Mouse (Mus musculus) lung, postnatal 0 days (tissue): ENCODE measurements at regions not wholly inside any gene's neighbourhood (a gene's known extent, or its start where the extent isn't known, plus 50 kb on each side); places are given as distances from the start of the nearest gene placed in this dataset.

ENCODE experiments used
- CTCF ChIP-seq: IDR thresholded peaks from 2 replicates; pipeline ENCODE4 v1.5.1; 2016; ENCODE audit warnings: antibody characterized with exemption, mild to moderate bottlenecking
- EP300 ChIP-seq: IDR thresholded peaks from 2 replicates; pipeline ENCODE4 v1.6.1; 2016; ENCODE audit warnings: antibody characterized with exemption, mild to moderate bottlenecking, control low read depth

DNA sequence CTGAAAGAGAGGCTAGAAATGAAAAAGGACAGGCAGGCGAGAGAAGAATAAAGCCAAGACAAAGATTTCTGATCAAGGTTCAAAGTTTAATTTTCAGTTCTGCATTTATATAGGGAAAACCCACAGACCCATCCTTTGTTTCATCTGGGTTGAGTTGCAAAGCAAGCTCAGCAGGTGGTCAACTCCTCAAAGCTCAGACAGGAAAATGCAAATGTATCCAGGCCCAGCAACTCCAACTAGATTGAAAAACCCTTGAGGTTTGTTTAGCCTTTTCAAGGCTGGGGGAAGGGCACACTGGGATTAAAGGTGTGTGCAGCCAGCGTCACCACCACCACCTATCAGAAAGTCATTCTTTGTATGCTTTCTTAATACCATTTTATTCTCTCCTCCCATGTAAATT, 66.1 kb upstream of the Tspan5 start:
- TF ChIP-seq CTCF, result no peak
- no peak for TF ChIP-seq EP300
